Mouse (Mus musculus): ENCODE data around the gene Uvssa. TPM values are rescaled to one million over a fixed set of nuclear protein-coding genes. Genes with fewer than 3 reads are reported as not detected.

Gene Uvssa
- total RNA-seq, 2 experiments from 2014 or later = 13.8 to 24.5 TPM

GRCm38 (mm10) chr5:33435151-33435550 lies 56.8 kb downstream of the Uvssa start:
- no peak for ATAC-seq (replicated peaks; ENCODE audit: low FRiP score, poor library complexity, severe bottlenecking)

GRCm38 (mm10) chr5:33435941-33436340 lies 57.6 kb downstream of the Uvssa start:
- no peak for ATAC-seq (replicated peaks; ENCODE audit: low FRiP score, poor library complexity, severe bottlenecking)

GRCm38 (mm10) chr5:33438214-33438613 lies 59.9 kb downstream of the Uvssa start:
- ATAC-seq (replicated peaks; ENCODE audit: low FRiP score, poor library complexity, severe bottlenecking) = no peak

GRCm38 (mm10) chr5:33442927-33443710 lies 64.8 kb downstream of the Uvssa start:
- ATAC-seq (replicated peaks; ENCODE audit: low FRiP score, poor library complexity, severe bottlenecking) = no peak

- ATAC-seq (replicated peaks; ENCODE audit: low FRiP score, poor library complexity, severe bottlenecking) = no peak
These were observed 65.4 kb downstream of the Uvssa start for GRCm38 (mm10) chr5:33443794-33444193.

- no peak for ATAC-seq (replicated peaks; ENCODE audit: low FRiP score, poor library complexity, severe bottlenecking)
These were observed 77.4 kb downstream of the Uvssa start for GRCm38 (mm10) chr5:33455737-33456136.

- no peak for ATAC-seq (replicated peaks; ENCODE audit: low FRiP score, poor library complexity, severe bottlenecking)
These were observed 79.8 kb downstream of the Uvssa start for GRCm38 (mm10) chr5:33458132-33458622.

GRCm38 (mm10) chr5:33459111-33459510 lies 80.8 kb downstream of the Uvssa start:
- no peak for ATAC-seq (replicated peaks; ENCODE audit: low FRiP score, poor library complexity, severe bottlenecking)

GRCm38 (mm10) chr5:33464390-33464789 lies 86.0 kb downstream of the Uvssa start:
- no peak for ATAC-seq (replicated peaks; ENCODE audit: low FRiP score, poor library complexity, severe bottlenecking)

- no peak for ATAC-seq (replicated peaks; ENCODE audit: low FRiP score, poor library complexity, severe bottlenecking)
These were observed 87.1 kb downstream of the Uvssa start for GRCm38 (mm10) chr5:33465464-33465863.

Other genes with a start within 250 kb of the Uvssa start
- 1.1 TPM in 1 of 2 replicates, not detected in the other for gene Spon2, start 160.1 kb upstream of the Uvssa start, total RNA-seq (2015; ENCODE audit: low replicate concordance)
- 1.0 TPM in 1 of 2 replicates, not detected in the other for gene Spon2, start 160.1 kb upstream of the Uvssa start, total RNA-seq (2017; ENCODE audit: low replicate concordance)
- gene Ctbp1, start 103.6 kb upstream of the Uvssa start, total RNA-seq (2015; ENCODE audit: low replicate concordance) = 195 and 222 TPM in 2 replicates
- gene Ctbp1, start 103.6 kb upstream of the Uvssa start, total RNA-seq (2017; ENCODE audit: low replicate concordance) = 172 and 302 TPM in 2 replicates
- gene Maea, start 43.0 kb upstream of the Uvssa start, total RNA-seq (2015; ENCODE audit: low replicate concordance) = 19.7 and 33.2 TPM in 2 replicates
- gene Maea, start 43.0 kb upstream of the Uvssa start, total RNA-seq (2017; ENCODE audit: low replicate concordance) = 69.8 and 71.5 TPM in 2 replicates
- gene Nkx1-1, start 55.4 kb downstream of the Uvssa start, total RNA-seq (2015; ENCODE audit: low replicate concordance) = not detected in 2 replicates
- gene Nkx1-1, start 55.4 kb downstream of the Uvssa start, total RNA-seq (2017; ENCODE audit: low replicate concordance) = not detected in 2 replicates

Measured in erythroid progenitor cell, adult 5-6 weeks (primary cell).